Mouse (Mus musculus): ENCODE measurements around the gene Itih4. TPM values are rescaled to one million over a fixed set of nuclear protein-coding genes. Genes with fewer than 3 reads are reported as not detected.

The Itih4 gene
- polyA plus RNA-seq, 1 experiment from 2014 or later = 0.59 TPM

- Histone ChIP-seq H3K27ac (ENCODE audit: low read length) (no peak overlapping the region), H3K9ac (ENCODE audit: low read length) (no peak overlapping the region), H3K4me1 (replicated peaks; ENCODE audit: control insufficient read depth, insufficient read depth, low read length) (no peaks in the 10 kb centered on the region; the same call in 1 of the 2 replicates), H3K9me3 (ENCODE audit: control insufficient read depth, low read length) (no peaks in the 10 kb centered on the region), H3K27me3 (ENCODE audit: control insufficient read depth, insufficient read depth, low read depth, low read length) (no peaks in the 10 kb centered on the region), H3K36me3 (ENCODE audit: control insufficient read depth, insufficient read depth, low read length) (no peaks in the 10 kb centered on the region), H3K4me2 (ENCODE audit: low read depth, low read length) (no peak overlapping the region), H3K4me3 (ENCODE audit: low read length) (no peak overlapping the region)
- 61% methylated on average over 5 of the region's 5 CpGs for WGBS
- no peak for ATAC-seq (ENCODE audit: low read depth)
Observed at GRCm38 (mm10) chr14:30913404-30913803, 27.1 kb downstream of the Itih4 start.

GRCm38 (mm10) chr14:30916516-30916915 lies 30.2 kb downstream of the Itih4 start:
- no peaks in the 10 kb centered on the region for H3K27me3 ChIP-seq (ENCODE audit: control insufficient read depth, insufficient read depth, low read depth, low read length)
- no peak overlapping the region for H3K27ac ChIP-seq (ENCODE audit: low read length)
- H3K9ac ChIP-seq (ENCODE audit: low read length) = no peak overlapping the region
- peaks cover under 1% of the 10 kb centered on the region; the same call in 1 of the 2 replicates for H3K4me1 ChIP-seq (replicated peaks; ENCODE audit: control insufficient read depth, insufficient read depth, low read length)
- no peak overlapping the region for H3K4me2 ChIP-seq (ENCODE audit: low read depth, low read length)
- no peak for ATAC-seq (ENCODE audit: low read depth)
- 72% methylated on average over 1 of the region's 1 CpGs for WGBS
- no peaks in the 10 kb centered on the region for H3K36me3 ChIP-seq (ENCODE audit: control insufficient read depth, insufficient read depth, low read length)
- H3K4me3 ChIP-seq (ENCODE audit: low read length) = no peak overlapping the region
- H3K9me3 ChIP-seq (ENCODE audit: control insufficient read depth, low read length) = no peaks in the 10 kb centered on the region

- Histone ChIP-seq H3K27ac (ENCODE audit: low read length) (no peak overlapping the region), H3K9me3 (ENCODE audit: control insufficient read depth, low read length) (no peaks in the 10 kb centered on the region), H3K4me2 (ENCODE audit: low read depth, low read length) (no peak overlapping the region), H3K4me1 (replicated peaks; ENCODE audit: control insufficient read depth, insufficient read depth, low read length) (peaks cover 15% of the 10 kb centered on the region), H3K9ac (ENCODE audit: low read length) (no peak overlapping the region), H3K36me3 (ENCODE audit: control insufficient read depth, insufficient read depth, low read length) (no peaks in the 10 kb centered on the region), H3K27me3 (ENCODE audit: control insufficient read depth, insufficient read depth, low read depth, low read length) (no peaks in the 10 kb centered on the region), H3K4me3 (ENCODE audit: low read length) (no peak overlapping the region)
- peak; percentile 79 for ATAC-seq (ENCODE audit: low read depth)
- WGBS = 41% methylated on average over 8 of the region's 8 CpGs
Observed at GRCm38 (mm10) chr14:30922053-30922670, 35.9 kb downstream of the Itih4 start.

- no peak within 1 kb of the TSS for H3K4me2 ChIP-seq (ENCODE audit: low read depth, low read length)
- no peaks in the 10 kb centered on the region for H3K9me3 ChIP-seq (ENCODE audit: control insufficient read depth, low read length)
- no peaks in the 10 kb centered on the region for H3K27me3 ChIP-seq (ENCODE audit: control insufficient read depth, insufficient read depth, low read depth, low read length)
- WGBS = 45% methylated on average over 6 of the region's 6 CpGs
- H3K4me1 ChIP-seq (replicated peaks; ENCODE audit: control insufficient read depth, insufficient read depth, low read length) = peaks cover 15% of the 10 kb centered on the region
- no peak within 1 kb of the TSS for H3K27ac ChIP-seq (ENCODE audit: low read length)
- no peak within 1 kb of the TSS for H3K9ac ChIP-seq (ENCODE audit: low read length)
- ATAC-seq (ENCODE audit: low read depth) = 0 out of 2 replicates have a peak, but pooled peaks have one; percentile 24
- H3K4me3 ChIP-seq (ENCODE audit: low read length) = no peak within 1 kb of the TSS
- no peaks in the 10 kb centered on the region for H3K36me3 ChIP-seq (ENCODE audit: control insufficient read depth, insufficient read depth, low read length)
Observed at GRCm38 (mm10) chr14:30923375-30924105, 37.3 kb downstream of the Itih4 start, which contains the start of gene Itih3. TSS of gene Itih3 (minus strand) at chr14:30923760.

GRCm38 (mm10) chr14:30925492-30925891 lies 39.2 kb downstream of the Itih4 start:
- H3K4me2 ChIP-seq (ENCODE audit: low read depth, low read length) = no peak overlapping the region
- H3K4me3 ChIP-seq (ENCODE audit: low read length) = no peak overlapping the region
- peaks cover 15% of the 10 kb centered on the region for H3K4me1 ChIP-seq (replicated peaks; ENCODE audit: control insufficient read depth, insufficient read depth, low read length)
- no peak for ATAC-seq (ENCODE audit: low read depth)
- H3K27me3 ChIP-seq (ENCODE audit: control insufficient read depth, insufficient read depth, low read depth, low read length) = no peaks in the 10 kb centered on the region
- H3K27ac ChIP-seq (ENCODE audit: low read length) = no peak overlapping the region
- no peaks in the 10 kb centered on the region for H3K36me3 ChIP-seq (ENCODE audit: control insufficient read depth, insufficient read depth, low read length)
- WGBS = 86% methylated on average over 3 of the region's 3 CpGs
- no peaks in the 10 kb centered on the region for H3K9me3 ChIP-seq (ENCODE audit: control insufficient read depth, low read length)
- H3K9ac ChIP-seq (ENCODE audit: low read length) = no peak overlapping the region

GRCm38 (mm10) chr14:30930386-30930785 lies 44.1 kb downstream of the Itih4 start:
- no peak overlapping the region for H3K4me2 ChIP-seq (ENCODE audit: low read depth, low read length)
- no peak overlapping the region for H3K9ac ChIP-seq (ENCODE audit: low read length)
- no peaks in the 10 kb centered on the region for H3K4me1 ChIP-seq (replicated peaks; ENCODE audit: control insufficient read depth, insufficient read depth, low read length)
- no peaks in the 10 kb centered on the region for H3K36me3 ChIP-seq (ENCODE audit: control insufficient read depth, insufficient read depth, low read length)
- ATAC-seq (ENCODE audit: low read depth) = no peak
- 78% methylated on average over 4 of the region's 4 CpGs for WGBS
- no peaks in the 10 kb centered on the region for H3K27me3 ChIP-seq (ENCODE audit: control insufficient read depth, insufficient read depth, low read depth, low read length)
- no peaks in the 10 kb centered on the region for H3K9me3 ChIP-seq (ENCODE audit: control insufficient read depth, low read length)
- H3K27ac ChIP-seq (ENCODE audit: low read length) = no peak overlapping the region
- no peak overlapping the region for H3K4me3 ChIP-seq (ENCODE audit: low read length)

GRCm38 (mm10) chr14:30933351-30933750 lies 47.1 kb downstream of the Itih4 start:
- Histone ChIP-seq H3K4me2 (ENCODE audit: low read depth, low read length) (no peak overlapping the region), H3K4me3 (ENCODE audit: low read length) (no peak overlapping the region), H3K9me3 (ENCODE audit: control insufficient read depth, low read length) (no peaks in the 10 kb centered on the region), H3K27me3 (ENCODE audit: control insufficient read depth, insufficient read depth, low read depth, low read length) (no peaks in the 10 kb centered on the region), H3K36me3 (ENCODE audit: control insufficient read depth, insufficient read depth, low read length) (no peaks in the 10 kb centered on the region), H3K4me1 (replicated peaks; ENCODE audit: control insufficient read depth, insufficient read depth, low read length) (no peaks in the 10 kb centered on the region), H3K27ac (ENCODE audit: low read length) (no peak overlapping the region), H3K9ac (ENCODE audit: low read length) (no peak overlapping the region)
- WGBS = 78% methylated on average over 9 of the region's 9 CpGs
- no peak for ATAC-seq (ENCODE audit: low read depth)

- Histone ChIP-seq H3K4me2 (ENCODE audit: low read depth, low read length) (no peak overlapping the region), H3K36me3 (ENCODE audit: control insufficient read depth, insufficient read depth, low read length) (no peaks in the 10 kb centered on the region), H3K9ac (ENCODE audit: low read length) (no peak overlapping the region), H3K4me3 (ENCODE audit: low read length) (no peak overlapping the region), H3K27me3 (ENCODE audit: control insufficient read depth, insufficient read depth, low read depth, low read length) (no peaks in the 10 kb centered on the region), H3K27ac (ENCODE audit: low read length) (no peak overlapping the region), H3K4me1 (replicated peaks; ENCODE audit: control insufficient read depth, insufficient read depth, low read length) (no peaks in the 10 kb centered on the region), H3K9me3 (ENCODE audit: control insufficient read depth, low read length) (no peaks in the 10 kb centered on the region)
- ATAC-seq (ENCODE audit: low read depth) = no peak
- 82% methylated on average over 4 of the region's 4 CpGs for WGBS
Observed at GRCm38 (mm10) chr14:30942254-30942653, 56.0 kb downstream of the Itih4 start.

- H3K27me3 ChIP-seq (ENCODE audit: control insufficient read depth, insufficient read depth, low read depth, low read length) = no peaks in the 10 kb centered on the region
- no peak within 1 kb of the TSS for H3K4me3 ChIP-seq (ENCODE audit: low read length)
- H3K9me3 ChIP-seq (ENCODE audit: control insufficient read depth, low read length) = no peaks in the 10 kb centered on the region
- no peak for ATAC-seq (ENCODE audit: low read depth)
- no peaks in the 10 kb centered on the region for H3K36me3 ChIP-seq (ENCODE audit: control insufficient read depth, insufficient read depth, low read length)
- 71% methylated on average over 7 of the region's 7 CpGs for WGBS
- no peak within 1 kb of the TSS for H3K4me2 ChIP-seq (ENCODE audit: low read depth, low read length)
- H3K27ac ChIP-seq (ENCODE audit: low read length) = 0 out of 2 replicates have a peak within 1 kb of the TSS, but pooled peaks have one; percentile 27
- H3K4me1 ChIP-seq (replicated peaks; ENCODE audit: control insufficient read depth, insufficient read depth, low read length) = no peaks in the 10 kb centered on the region
- H3K9ac ChIP-seq (ENCODE audit: low read length) = no peak within 1 kb of the TSS
Observed at GRCm38 (mm10) chr14:30943038-30943437, 56.8 kb downstream of the Itih4 start, which contains the start of gene Itih1. TSS of gene Itih1 (minus strand) at chr14:30943289.

Measured in lung, embryonic 16.5 days (tissue).